ENCODE assay signal across 8 mouse cellular contexts in the genomic region with DNA sequence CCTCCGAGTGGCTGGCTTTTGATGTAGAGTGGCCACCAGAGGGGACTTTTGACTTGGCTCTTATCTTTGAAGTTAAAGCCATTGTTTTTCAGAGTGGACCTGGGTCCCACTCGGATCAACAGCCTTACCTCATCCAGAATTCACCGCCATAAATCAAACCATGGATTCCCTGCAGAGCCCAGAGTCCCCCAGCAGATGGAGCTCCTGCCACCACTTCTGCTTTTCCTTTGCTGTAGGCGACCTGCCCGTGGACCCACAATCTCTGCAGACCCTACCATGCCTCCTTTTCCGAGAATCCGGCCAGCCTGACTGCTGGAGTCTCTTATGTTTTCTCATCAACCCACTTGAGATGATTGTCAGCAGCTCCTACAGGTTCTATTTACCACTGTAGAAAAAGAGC. TPM values are rescaled to one million over a fixed set of nuclear protein-coding genes. Genes with fewer than 3 reads are reported as not detected.
DNase-seq lines count a peak whose midpoint lies in the region; ATAC-seq and TF ChIP-seq lines count a peak whose summit lies in the region.

No protein-coding gene starts in this region.

- H3K4me3 ChIP-seq in neural tube, embryonic 15.5 days (replicated peaks) = no peak overlapping the region
- H3K4me3 ChIP-seq in lung, adult 2 months (replicated peaks; ENCODE audit: extremely low read depth, low read depth, low read length) = no peak overlapping the region

- peaks cover 9% of the 10 kb centered on the region for H3K4me1 ChIP-seq in neural tube, embryonic 15.5 days
- peaks cover 8% of the 10 kb centered on the region; the same call in 1 of the 2 replicates for H3K4me1 ChIP-seq in lung, adult 2 months (ENCODE audit: control insufficient read depth, insufficient read depth, low read length)

- H3K9me3 ChIP-seq in neural tube, embryonic 15.5 days (replicated peaks) = no peaks in the 10 kb centered on the region

- no peak overlapping the region for H3K9ac ChIP-seq in neural tube, embryonic 15.5 days (replicated peaks)

- H3K27ac ChIP-seq in neural tube, embryonic 15.5 days (replicated peaks) = no peak overlapping the region

- peak; percentile 69 to 89 for DNase-seq in adrenal gland, adult (ENCODE audit: inconsistent age in 2 of 2, low spot score in 1 of 2)
- DNase-seq in adrenal gland, postnatal 4 days (ENCODE audit: low spot score in 2 of 2) = no peak
- DNase-seq in neural tube, embryonic 10.5 days (ENCODE audit: extremely low spot score, low spot score) = peak; percentile 24
- peak; percentile 53 for DNase-seq in embryo, embryonic 10 days (ENCODE audit: low spot score)
- DNase-seq in kidney, postnatal 25 days = peak; percentile 57 to 59
- peak; percentile 55 for DNase-seq in lung, adult 2 months
- peak; percentile 51 to 54 for DNase-seq in right cerebral cortex, postnatal 36 days (ENCODE audit: low spot score in 2 of 2)

- no peak for ATAC-seq in neural tube, embryonic 15.5 days (ENCODE audit: low FRiP score)

- 34% methylated on average over 7 of the region's 7 CpGs for WGBS in neural tube, embryonic 15.5 days
- 13% methylated on average over 7 of the region's 7 CpGs for WGBS in lung, adult 2 months

- TF ChIP-seq CTCF in lung, adult 2 months (IDR thresholded peaks at IDR 0.05; ENCODE audit: insufficient read depth, low read length) = peak; percentile 70

- no peak for TF ChIP-seq POLR2A in lung, adult 2 months (IDR thresholded peaks at IDR 0.05; ENCODE audit: borderline replicate concordance, extremely low read depth, low read depth, low read length)

- H3K36me3 ChIP-seq in neural tube, embryonic 15.5 days = no peaks in the 10 kb centered on the region

- no peaks in the 10 kb centered on the region for H3K27me3 ChIP-seq in neural tube, embryonic 15.5 days (replicated peaks)

- H3K4me2 ChIP-seq in neural tube, embryonic 15.5 days = no peak overlapping the region

RNA-seq across cellular contexts. Expression of a gene that starts 5.8 kb away (rescaled TPM):
- 100 to 1,000 TPM; 104 to 114 TPM for total RNA-seq in adrenal gland, postnatal 4 days (2021)
- polyA plus RNA-seq in neural tube, embryonic 15.5 days (2015; fragmentation: Nextera tagmentation; extraction: Ambion mirVana) = 50.2 and 54.4 TPM in 2 replicates
- 43.5 and 55.6 TPM in 2 replicates for polyA plus RNA-seq in lung, adult 2 months (2012; rRNA removed)

Comparison
In these comparisons a context has a peak if more than half of its experiments do, and no peak if none do; other contexts are left out.
1. DNase-seq: peak in adrenal gland, adult (2 of 2), neural tube, embryonic 10.5 days (single experiment), embryo, embryonic 10 days (single experiment), kidney, postnatal 25 days (2 of 2), lung, adult 2 months (single experiment) and right cerebral cortex, postnatal 36 days (2 of 2); none in adrenal gland, postnatal 4 days (0 of 2).